Mouse (Mus musculus) heart, postnatal 25 days (tissue): Measurements from ENCODE around the gene Gm8947. TPM values are rescaled to one million over a fixed set of nuclear protein-coding genes. Genes with fewer than 3 reads are reported as not detected.
A peak's percentile ranks its signal among the peaks of the same experiment; 100 is the strongest.

Source experiments
- DNase-seq: peaks from one replicate; pipeline ENCODE4 v3.0.0; 2022; ENCODE audit warnings: low spot score
- intact Hi-C: fragments of 180-260 bp; cut with DNase I; formaldehyde crosslinking; loops from one replicate; pipeline ENCODE4 v1.15.1; 2025
- total RNA-seq, 2 experiments: library from RNA; stranded (reverse); gene quantifications; 2 replicates each; pipeline ENCODE4 v1.2.3; 2021

Gm8947 gene
- total RNA-seq, 2 experiments from 2014 or later, result not detected

GRCm38 (mm10) chr1:151219045-151219444 is 26.9 kb downstream of the Gm8947 start:
- DNase-seq, result no peak
- intact Hi-C loops, result no loop called here

- no peak for DNase-seq
- intact Hi-C loops, result no loop called here
These were observed 27.9 kb downstream of the Gm8947 start for GRCm38 (mm10) chr1:151220098-151220497.

- DNase-seq, result no peak
- intact Hi-C loops, result no loop called here
These were observed 30.5 kb downstream of the Gm8947 start for GRCm38 (mm10) chr1:151222561-151223267.

GRCm38 (mm10) chr1:151223377-151223776 is 31.2 kb downstream of the Gm8947 start:
- no peak for DNase-seq
- intact Hi-C loops, result no loop called here

GRCm38 (mm10) chr1:151224536-151224935 is 32.4 kb downstream of the Gm8947 start:
- intact Hi-C loops, result no loop called here
- no peak for DNase-seq

GRCm38 (mm10) chr1:151227506-151227905 is 35.3 kb downstream of the Gm8947 start:
- intact Hi-C loops, result no loop called here
- DNase-seq, result no peak

- intact Hi-C loops, result no loop called here
- DNase-seq, result no peak
These were observed 36.3 kb downstream of the Gm8947 start for GRCm38 (mm10) chr1:151228320-151228989.

GRCm38 (mm10) chr1:151232346-151232745 is 40.2 kb downstream of the Gm8947 start:
- DNase-seq, result no peak
- intact Hi-C loops, result no loop called here

GRCm38 (mm10) chr1:151233756-151234155 is 41.6 kb downstream of the Gm8947 start:
- intact Hi-C loops, result no loop called here
- no peak for DNase-seq

GRCm38 (mm10) chr1:151235574-151235973 is 43.4 kb downstream of the Gm8947 start:
- intact Hi-C loops, result loop anchor here (5.0 kb wide), 1 partner anchor 113 kb away; no protein-coding TSS in a partner anchor
- no peak for DNase-seq

GRCm38 (mm10) chr1:151236141-151236930 is 44.2 kb downstream of the Gm8947 start:
- intact Hi-C loops, result loop anchor here (5.0 kb wide), 1 partner anchor 114 kb away; no protein-coding TSS in a partner anchor
- DNase-seq, result peak; percentile 65

GRCm38 (mm10) chr1:151237780-151238179 is 45.6 kb downstream of the Gm8947 start:
- intact Hi-C loops, result loop anchor here (5.0 kb wide), 1 partner anchor 115 kb away; no protein-coding TSS in a partner anchor
- DNase-seq, result no peak

- no peak for DNase-seq
- intact Hi-C loops, result no loop called here
These were observed 51.2 kb downstream of the Gm8947 start for GRCm38 (mm10) chr1:151243332-151243731.

Other genes starting within 250 kb of the Gm8947 start
- 10 to 100 TPM; 15.8 to 16.9 TPM for gene Hmcn1, start 198.9 kb upstream of the Gm8947 start, total RNA-seq
- 1 to 10 TPM in 1 of 2 experiments, under 1 TPM in 1; 0.26 to 1.1 TPM for gene Gm47985, start 9.8 kb upstream of the Gm8947 start, total RNA-seq
- gene Gm47995, start 6.1 kb downstream of the Gm8947 start, total RNA-seq, result not detected
- not detected for gene 3110040M04Rik, start 11.7 kb downstream of the Gm8947 start, total RNA-seq
- gene Gm47996, start 17.8 kb downstream of the Gm8947 start, total RNA-seq, result not detected
- 100 to 1,000 TPM; 516 to 557 TPM for gene Ivns1abp, start 152.1 kb downstream of the Gm8947 start, total RNA-seq
- gene Swt1, start 236.1 kb downstream of the Gm8947 start, total RNA-seq, result 10 to 100 TPM in 1 of 2 experiments, 1 to 10 TPM in 1; 9.8 to 12.2 TPM
- 10 to 100 TPM; 21.4 to 22.2 TPM for gene Trmt1l, start 236.2 kb downstream of the Gm8947 start, total RNA-seq